Mouse (Mus musculus): ENCODE data around the gene Tmem41b.
A peak's percentile ranks its signal among the peaks of the same experiment; 100 is the strongest.

The Tmem41b gene

GRCm38 (mm10) chr7:109958843-109959715, 27.6 kb downstream of the Tmem41b start:
- Histone ChIP-seq H3K4me3 (replicated peaks; ENCODE audit: low read length) (peak overlapping the region; percentile 80), H3K36me3 (ENCODE audit: insufficient read depth, low read length) (no peaks in the 10 kb centered on the region), H3K27me3 (ENCODE audit: insufficient read depth, low read length) (peaks cover 38% of the 10 kb centered on the region), H3K9me3 (ENCODE audit: low read length) (no peaks in the 10 kb centered on the region), H3K4me1 (replicated peaks; ENCODE audit: low read depth, low read length) (peaks cover 38% of the 10 kb centered on the region)
- TF ChIP-seq NANOG (IDR thresholded peaks at IDR 0.05; ENCODE audit: borderline replicate concordance, low read length) (no peak), POU5F1 (IDR thresholded peaks at IDR 0.05; ENCODE audit: borderline replicate concordance, low read length) (no peak)

GRCm38 (mm10) chr7:109957996-109958789, 28.5 kb downstream of the Tmem41b start:
- no peak for TF ChIP-seq POU5F1 (IDR thresholded peaks at IDR 0.05; ENCODE audit: borderline replicate concordance, low read length)
- TF ChIP-seq CTCF (conservative IDR thresholded peaks at IDR 0.05; ENCODE audit: low read length) = no peak
- TF ChIP-seq NANOG (IDR thresholded peaks at IDR 0.05; ENCODE audit: borderline replicate concordance, low read length) = no peak
- Histone ChIP-seq H3K4me1 (replicated peaks; ENCODE audit: low read depth, low read length) (peaks cover 38% of the 10 kb centered on the region), H3K27me3 (ENCODE audit: insufficient read depth, low read length) (peaks cover 38% of the 10 kb centered on the region), H3K4me3 (replicated peaks; ENCODE audit: low read length) (no peak overlapping the region), H3K36me3 (ENCODE audit: insufficient read depth, low read length) (no peaks in the 10 kb centered on the region), H3K9me3 (ENCODE audit: low read length) (no peaks in the 10 kb centered on the region)

GRCm38 (mm10) chr7:109954622-109955401, 31.9 kb downstream of the Tmem41b start:
- TF ChIP-seq POU5F1 (IDR thresholded peaks at IDR 0.05; ENCODE audit: borderline replicate concordance, low read length) (no peak), CTCF (conservative IDR thresholded peaks at IDR 0.05; ENCODE audit: low read length) (no peak), NANOG (IDR thresholded peaks at IDR 0.05; ENCODE audit: borderline replicate concordance, low read length) (no peak)

GRCm38 (mm10) chr7:109951297-109951696, 35.4 kb downstream of the Tmem41b start:
- Histone ChIP-seq H3K9me3 (ENCODE audit: low read length) (no peaks in the 10 kb centered on the region), H3K36me3 (ENCODE audit: insufficient read depth, low read length) (no peaks in the 10 kb centered on the region), H3K4me3 (replicated peaks; ENCODE audit: low read length) (no peak overlapping the region), H3K4me1 (replicated peaks; ENCODE audit: low read depth, low read length) (peaks cover 15% of the 10 kb centered on the region), H3K27me3 (ENCODE audit: insufficient read depth, low read length) (no peaks in the 10 kb centered on the region)
- TF ChIP-seq POU5F1 (IDR thresholded peaks at IDR 0.05; ENCODE audit: borderline replicate concordance, low read length) (no peak), NANOG (IDR thresholded peaks at IDR 0.05; ENCODE audit: borderline replicate concordance, low read length) (no peak), CTCF (conservative IDR thresholded peaks at IDR 0.05; ENCODE audit: low read length) (no peak)

More at GRCm38 (mm10) chr7:109954622-109955401, 31.9 kb downstream of the Tmem41b start:
- Histone ChIP-seq H3K4me1 (replicated peaks; ENCODE audit: low read depth, low read length) (peaks cover 37% of the 10 kb centered on the region), H3K36me3 (ENCODE audit: insufficient read depth, low read length) (no peaks in the 10 kb centered on the region), H3K4me3 (replicated peaks; ENCODE audit: low read length) (no peak overlapping the region), H3K27me3 (ENCODE audit: insufficient read depth, low read length) (peaks cover 13% of the 10 kb centered on the region), H3K9me3 (ENCODE audit: low read length) (no peaks in the 10 kb centered on the region)

- H3K27me3 ChIP-seq (ENCODE audit: insufficient read depth, low read length) = no peaks in the 10 kb centered on the region
Measured at GRCm38 (mm10) chr7:109944421-109945034, 42.2 kb downstream of the Tmem41b start.

GRCm38 (mm10) chr7:109929628-109930027, 57.1 kb downstream of the Tmem41b start:
- no peak overlapping the region for H3K4me3 ChIP-seq (replicated peaks; ENCODE audit: low read length)
- H3K36me3 ChIP-seq (ENCODE audit: insufficient read depth, low read length) = peaks cover 25% of the 10 kb centered on the region
- TF ChIP-seq POU5F1 (IDR thresholded peaks at IDR 0.05; ENCODE audit: borderline replicate concordance, low read length) (no peak), CTCF (conservative IDR thresholded peaks at IDR 0.05; ENCODE audit: low read length) (no peak; the same call in 1 of the 2 replicates), NANOG (IDR thresholded peaks at IDR 0.05; ENCODE audit: borderline replicate concordance, low read length) (no peak)
- H3K27me3 ChIP-seq (ENCODE audit: insufficient read depth, low read length) = no peaks in the 10 kb centered on the region
- H3K4me1 ChIP-seq (replicated peaks; ENCODE audit: low read depth, low read length) = peaks cover 4% of the 10 kb centered on the region
- no peaks in the 10 kb centered on the region for H3K9me3 ChIP-seq (ENCODE audit: low read length)

More at GRCm38 (mm10) chr7:109944421-109945034, 42.2 kb downstream of the Tmem41b start:
- Histone ChIP-seq H3K9me3 (ENCODE audit: low read length) (no peaks in the 10 kb centered on the region), H3K36me3 (ENCODE audit: insufficient read depth, low read length) (peaks cover 3% of the 10 kb centered on the region; the same call in 1 of the 2 replicates), H3K4me1 (replicated peaks; ENCODE audit: low read depth, low read length) (peaks cover 27% of the 10 kb centered on the region), H3K4me3 (replicated peaks; ENCODE audit: low read length) (peak overlapping the region; percentile 32; the same call in 1 of the 2 replicates)
- TF ChIP-seq NANOG (IDR thresholded peaks at IDR 0.05; ENCODE audit: borderline replicate concordance, low read length) = no peak
- TF ChIP-seq POU5F1 (IDR thresholded peaks at IDR 0.05; ENCODE audit: borderline replicate concordance, low read length) = no peak
- TF ChIP-seq CTCF (conservative IDR thresholded peaks at IDR 0.05; ENCODE audit: low read length) = no peak

GRCm38 (mm10) chr7:109928365-109928764, 58.4 kb downstream of the Tmem41b start:
- Histone ChIP-seq H3K27me3 (ENCODE audit: insufficient read depth, low read length) (no peaks in the 10 kb centered on the region), H3K4me1 (replicated peaks; ENCODE audit: low read depth, low read length) (peaks cover 4% of the 10 kb centered on the region), H3K4me3 (replicated peaks; ENCODE audit: low read length) (no peak overlapping the region), H3K36me3 (ENCODE audit: insufficient read depth, low read length) (peaks cover 20% of the 10 kb centered on the region), H3K9me3 (ENCODE audit: low read length) (no peaks in the 10 kb centered on the region)
- TF ChIP-seq POU5F1 (IDR thresholded peaks at IDR 0.05; ENCODE audit: borderline replicate concordance, low read length) (no peak), NANOG (IDR thresholded peaks at IDR 0.05; ENCODE audit: borderline replicate concordance, low read length) (no peak), CTCF (conservative IDR thresholded peaks at IDR 0.05; ENCODE audit: low read length) (no peak)
